Mouse (Mus musculus) lung, postnatal 14 days (tissue): Measurements from ENCODE around the gene Gpr55.

ENCODE experiments used
- DNase-seq: peaks from one replicate; pipeline ENCODE4 v3.0.0; 2021

Gpr55 gene

DNA sequence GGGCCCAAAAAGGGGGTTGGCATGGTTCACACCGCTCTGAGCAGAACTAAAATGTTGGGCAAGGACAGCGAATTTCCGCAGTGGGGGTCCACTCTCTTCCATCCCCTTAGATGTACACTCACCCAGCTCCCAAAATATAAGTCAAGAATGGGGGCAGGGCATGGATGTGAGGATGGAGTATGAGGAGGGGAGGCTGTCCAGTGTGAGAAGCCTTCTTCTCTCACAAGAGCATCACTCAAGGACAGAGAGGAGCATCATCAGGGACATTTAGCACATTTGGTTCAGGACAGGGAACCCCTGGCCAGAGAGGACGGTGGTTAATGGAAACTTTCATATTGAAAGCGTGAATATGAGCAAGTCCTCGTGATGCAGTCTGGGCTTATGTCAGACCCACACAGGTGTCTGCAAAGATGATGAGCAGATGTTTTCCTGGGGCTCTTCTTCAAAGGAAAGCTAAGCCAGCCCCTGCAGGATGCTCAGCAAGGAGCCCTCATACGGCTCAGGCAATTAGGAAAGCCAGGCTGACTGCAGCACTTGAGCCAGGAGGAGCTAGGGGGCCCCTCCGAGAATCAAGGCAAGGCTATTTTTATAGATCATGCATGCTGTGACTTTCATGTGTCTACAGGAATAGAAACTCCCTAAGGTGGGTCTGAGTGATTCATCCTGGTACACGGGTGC is 2.7 kb downstream of the Gpr55 start:
- no peak for DNase-seq

DNA sequence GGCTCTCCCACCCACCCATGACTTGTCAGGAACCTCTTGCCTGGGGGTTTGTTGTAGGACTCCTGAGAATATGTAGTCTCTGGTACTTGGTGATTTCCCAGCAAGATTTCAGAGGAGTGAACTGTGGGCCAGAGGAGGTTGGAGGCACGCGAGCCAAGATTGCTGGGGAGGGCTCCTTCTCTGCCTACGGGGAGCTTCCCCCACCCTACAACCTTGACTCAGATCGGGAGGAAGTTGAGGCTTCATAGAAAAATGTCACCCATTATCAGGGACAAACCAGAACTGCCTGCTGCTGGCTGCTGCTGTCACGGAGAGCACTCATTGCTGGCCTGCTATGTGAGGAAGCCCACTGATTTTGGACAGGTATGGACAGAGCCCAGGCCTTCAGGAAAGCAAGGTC is 3.5 kb downstream of the Gpr55 start:
- no peak for DNase-seq

DNA sequence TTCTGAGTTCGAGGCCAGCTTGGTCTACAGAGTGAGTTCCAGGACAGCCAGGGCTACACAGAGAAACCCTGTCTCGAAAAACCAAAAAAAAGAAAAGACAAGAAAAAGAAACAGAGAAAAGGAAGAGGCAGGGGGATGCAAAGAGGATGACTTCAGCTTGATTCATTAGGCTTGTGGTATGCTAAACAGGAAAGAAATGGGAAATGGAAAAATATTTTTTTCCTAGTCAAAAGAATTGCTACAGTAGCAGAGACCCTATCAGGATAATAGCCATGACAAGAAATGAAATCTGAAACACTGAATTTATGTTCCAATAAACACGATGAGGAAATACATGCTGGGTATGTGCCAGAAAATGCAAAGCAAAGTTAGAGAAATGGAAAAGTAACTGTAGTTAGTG is 5.7 kb downstream of the Gpr55 start:
- no peak for DNase-seq

DNA sequence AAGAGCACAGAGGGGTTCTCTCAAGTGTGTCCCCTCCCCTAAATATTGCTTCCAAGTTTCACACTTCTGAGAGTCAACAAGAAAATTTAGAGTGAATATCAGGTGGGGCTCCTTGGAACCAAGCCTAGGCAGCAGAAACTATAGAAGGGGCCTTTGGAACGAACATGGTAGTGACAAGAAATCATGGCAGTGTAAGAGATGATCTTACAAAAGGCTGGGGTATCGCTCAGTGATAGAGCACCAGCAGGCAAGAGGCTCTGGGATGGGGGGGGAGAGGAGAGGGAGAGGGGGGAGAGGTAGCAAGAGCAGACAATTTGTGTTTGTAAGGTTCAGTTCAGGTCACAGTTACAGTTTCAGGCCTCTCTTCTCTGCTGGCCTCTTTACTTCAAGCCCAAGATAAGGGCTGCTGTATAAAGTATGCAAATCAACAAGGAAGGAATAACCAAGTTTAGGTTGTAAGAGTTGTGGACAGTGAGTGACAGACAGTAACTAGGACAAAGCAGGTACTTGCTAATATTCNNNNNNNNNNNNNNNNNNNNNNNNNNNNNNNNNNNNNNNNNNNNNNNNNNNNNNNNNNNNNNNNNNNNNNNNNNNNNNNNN is 11.6 kb downstream of the Gpr55 start:
- DNase-seq, result no peak

DNA sequence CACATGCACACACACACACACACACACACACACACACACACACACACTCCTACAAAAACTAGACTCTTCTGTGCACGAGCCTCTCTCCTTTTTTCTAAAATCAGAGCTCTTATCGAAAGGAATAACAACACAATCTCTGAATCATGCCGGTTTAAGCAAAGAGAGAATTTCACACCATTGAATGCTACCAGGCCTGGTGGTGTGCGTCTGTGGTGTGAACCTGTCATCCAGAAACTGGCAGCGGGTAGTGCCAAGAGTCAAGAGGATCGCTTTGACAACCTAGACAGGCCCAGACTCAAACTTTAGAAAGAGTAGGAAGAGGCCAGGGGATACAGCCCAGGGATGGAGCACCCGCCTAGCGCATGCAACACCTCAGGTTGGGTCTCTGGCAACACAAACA is 18.5 kb downstream of the Gpr55 start:
- DNase-seq, result no peak

DNA sequence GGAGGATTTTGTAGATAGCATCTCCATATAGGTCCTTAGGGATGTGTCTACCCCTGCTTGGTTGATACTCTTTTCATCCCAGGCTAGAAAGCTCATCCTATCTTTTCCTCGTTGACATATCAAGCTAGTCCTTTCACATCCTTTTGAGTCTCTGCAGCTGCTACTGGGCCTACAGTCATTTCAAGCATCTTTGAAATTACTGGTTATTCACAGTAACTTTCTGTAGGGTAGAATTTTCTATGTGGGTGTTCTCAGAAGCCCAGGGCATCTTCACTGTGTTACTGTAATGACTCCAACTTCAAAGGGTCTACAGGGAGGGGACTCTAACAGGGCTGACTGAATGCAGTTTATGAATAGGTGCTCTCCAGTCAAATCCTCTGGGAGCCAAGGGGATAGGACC is 23.5 kb downstream of the Gpr55 start:
- DNase-seq, result no peak

DNA sequence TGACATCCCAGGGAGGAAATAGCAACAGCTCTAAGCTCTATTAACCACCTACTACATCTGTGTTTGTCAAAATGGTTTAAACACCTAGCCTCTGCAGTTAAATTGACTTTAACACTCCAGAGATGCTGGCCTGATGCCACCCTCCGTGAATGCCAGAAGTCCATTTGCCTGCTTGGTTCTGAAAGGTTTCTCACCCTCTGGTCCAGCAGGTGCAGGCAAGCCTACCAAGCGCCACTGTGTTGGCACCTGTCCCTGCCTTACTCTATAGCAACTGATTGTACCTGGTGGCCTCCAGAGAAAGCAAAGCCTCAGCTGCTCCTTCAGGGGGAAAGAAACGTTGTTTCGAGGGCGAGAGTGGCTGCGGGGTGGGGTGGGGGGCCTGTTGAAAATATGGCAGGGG is 24.5 kb downstream of the Gpr55 start:
- no peak for DNase-seq

DNA sequence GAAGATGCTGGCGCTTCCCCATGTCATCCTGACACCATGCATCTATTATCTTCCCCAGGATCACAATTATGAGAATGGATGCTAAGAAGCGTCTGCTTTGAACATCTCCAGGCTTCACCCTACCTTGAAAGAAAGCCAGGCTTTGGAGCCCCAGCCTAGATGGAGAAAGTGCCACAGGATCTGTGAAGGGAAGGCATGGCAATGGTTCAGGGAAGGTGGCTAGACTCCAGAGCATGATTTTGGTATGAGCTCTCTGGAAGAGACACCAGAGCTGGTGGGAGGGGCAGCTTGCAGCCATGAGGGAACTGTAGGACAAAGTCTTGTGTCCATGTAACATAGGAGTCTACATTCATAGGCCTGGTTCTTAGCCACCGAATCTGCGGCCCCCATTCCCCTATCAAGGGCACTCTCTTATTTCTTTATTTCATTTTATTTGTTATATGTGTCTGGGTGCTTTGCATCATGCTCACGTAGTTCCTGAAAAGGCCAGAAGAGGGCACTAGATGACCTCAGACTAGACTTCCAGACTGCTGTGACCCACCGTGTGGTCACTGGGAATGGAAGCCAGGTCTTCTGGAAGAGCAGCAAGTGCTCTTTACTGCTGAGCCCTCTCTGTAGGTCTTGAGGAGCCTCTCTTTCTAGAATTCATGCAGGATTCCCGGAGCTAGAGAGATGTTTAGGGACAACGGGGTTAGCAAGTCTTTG is 25.5 kb downstream of the Gpr55 start:
- DNase-seq, result peak; percentile 75

DNA sequence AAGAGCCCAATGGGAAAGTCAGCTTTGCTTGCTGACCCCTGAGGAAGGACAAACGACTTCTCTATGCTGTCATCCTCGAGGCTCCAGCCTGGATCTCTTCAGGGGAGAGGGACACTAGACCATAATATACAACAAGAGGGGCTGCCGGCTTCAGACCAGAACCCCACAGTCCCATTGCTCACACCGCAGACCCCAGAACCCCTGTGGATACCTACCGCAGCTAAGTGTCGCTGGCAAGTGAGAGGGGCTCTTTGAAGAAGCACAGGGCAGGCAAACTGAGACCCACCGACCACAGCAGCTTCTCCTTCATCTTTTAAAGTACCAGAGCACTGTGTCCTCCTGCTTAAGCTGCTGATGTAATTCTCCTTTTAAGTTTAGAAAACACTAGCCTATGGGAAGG is 26.2 kb downstream of the Gpr55 start:
- DNase-seq, result no peak

DNA sequence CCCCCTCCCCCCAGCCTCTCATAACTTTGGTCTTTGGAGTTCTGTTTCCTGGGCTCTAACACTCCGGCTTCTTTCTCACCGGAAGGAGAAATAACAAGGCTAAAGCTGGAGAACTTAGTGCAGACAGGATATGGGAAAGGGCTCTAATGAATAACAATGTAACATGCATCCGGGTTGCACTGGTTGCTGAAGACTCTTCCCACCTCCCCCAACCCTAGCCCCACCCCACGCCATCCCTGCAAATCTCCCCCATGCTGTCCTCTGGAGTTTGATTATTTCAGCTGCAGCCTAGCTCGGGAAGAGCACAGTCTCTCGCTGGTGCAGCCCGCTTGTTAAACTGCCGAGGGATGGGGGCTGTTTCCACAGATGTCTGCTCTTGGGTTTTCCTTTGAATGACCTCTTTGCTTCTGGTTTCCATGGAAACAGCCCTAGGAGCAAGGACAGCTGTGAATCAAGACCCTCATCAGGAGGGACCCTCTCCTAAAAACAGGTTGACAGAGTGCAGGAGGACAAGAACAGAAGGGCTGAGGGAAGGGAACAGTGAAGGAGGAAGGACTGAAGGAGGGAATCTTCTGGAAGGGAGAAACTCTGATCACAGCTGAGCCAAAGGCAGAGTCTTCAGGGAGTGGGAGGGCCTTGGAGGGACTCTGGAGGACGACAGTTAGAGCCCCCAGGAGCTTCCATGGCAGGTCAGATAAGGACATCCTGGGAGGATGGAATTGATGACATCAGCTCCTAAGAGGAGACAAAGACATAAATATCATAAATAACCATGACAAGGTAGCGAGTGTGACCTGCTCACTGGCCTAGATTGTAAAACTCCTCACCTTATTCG is 27.0 kb downstream of the Gpr55 start:
- DNase-seq, result no peak

DNA sequence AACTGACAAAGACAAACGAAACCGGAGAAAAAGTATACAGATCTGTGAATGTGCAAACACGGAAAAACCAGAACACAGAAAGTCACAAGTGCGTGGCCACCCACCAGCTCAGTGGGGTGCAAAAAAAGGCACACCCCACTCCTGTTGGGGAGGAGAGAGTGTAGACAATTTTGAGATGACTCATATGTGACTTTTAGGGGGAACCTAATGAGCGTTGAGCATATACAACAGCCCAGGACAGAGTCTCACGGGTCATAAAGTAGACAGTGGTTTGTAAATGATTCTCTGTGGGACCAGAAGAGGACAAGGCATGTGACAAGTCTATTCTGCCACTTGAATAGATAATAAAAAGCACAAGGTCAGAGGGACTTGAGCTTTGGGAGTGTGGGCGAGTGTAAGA is 27.6 kb downstream of the Gpr55 start:
- DNase-seq, result no peak

DNA sequence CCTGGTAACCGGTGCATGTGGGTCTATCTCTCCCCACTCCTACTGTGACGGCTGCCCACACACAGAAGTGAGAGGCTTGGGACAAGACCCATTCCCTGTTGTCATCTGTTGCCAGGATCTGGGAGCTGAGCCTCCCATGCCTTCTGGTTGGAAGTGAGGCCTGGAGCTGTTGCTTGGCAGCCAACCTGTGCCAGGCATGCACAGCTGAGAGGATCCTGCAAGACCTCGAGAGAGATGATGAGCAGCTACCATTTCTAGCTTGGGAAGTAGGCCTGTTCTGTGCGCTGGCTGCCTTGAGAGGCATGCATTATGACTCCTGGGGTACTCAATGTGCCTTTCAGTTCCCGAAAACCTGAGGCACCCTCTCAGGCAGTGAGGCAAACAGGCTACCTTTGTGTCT is 29.6 kb downstream of the Gpr55 start:
- DNase-seq, result no peak

DNA sequence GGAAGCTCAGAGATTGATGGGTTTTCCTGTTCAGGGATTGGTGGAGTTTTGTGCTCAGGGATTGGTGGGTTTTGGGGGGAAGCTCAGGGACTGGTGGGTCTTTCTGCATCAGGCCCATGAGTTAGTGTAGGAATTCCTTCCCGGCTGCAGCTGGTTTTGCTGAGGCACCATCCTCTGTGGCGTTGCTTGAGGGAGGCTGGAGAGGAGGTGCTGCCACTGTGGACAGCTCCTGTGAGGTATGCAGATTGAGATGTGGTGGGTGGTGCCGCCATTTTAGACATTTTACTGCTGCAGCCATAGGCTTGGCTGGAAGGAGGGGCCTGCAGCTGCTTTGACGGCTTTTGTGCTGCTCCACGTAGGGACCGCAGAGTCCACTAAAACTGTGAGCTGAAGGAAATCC is 31.4 kb downstream of the Gpr55 start:
- no peak for DNase-seq

DNA sequence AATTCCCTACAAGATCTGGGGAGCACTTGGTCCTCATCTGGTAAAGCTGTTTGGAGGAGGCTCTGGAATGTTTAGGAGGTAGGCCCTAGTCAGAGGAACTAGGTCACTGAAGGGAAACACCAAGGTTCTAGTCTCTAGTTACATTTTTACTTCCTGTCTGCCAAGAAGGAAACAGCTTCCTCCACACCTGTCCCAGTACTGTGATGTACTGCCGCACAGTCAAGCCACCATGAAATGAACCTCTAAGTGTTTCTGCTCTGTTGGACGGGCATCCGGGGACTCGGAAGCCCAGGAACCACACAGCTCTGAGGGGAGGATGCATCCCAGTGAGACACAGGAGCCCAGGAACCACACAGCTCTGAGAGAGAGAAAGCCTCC is 32.1 kb downstream of the Gpr55 start:
- DNase-seq, result no peak

DNA sequence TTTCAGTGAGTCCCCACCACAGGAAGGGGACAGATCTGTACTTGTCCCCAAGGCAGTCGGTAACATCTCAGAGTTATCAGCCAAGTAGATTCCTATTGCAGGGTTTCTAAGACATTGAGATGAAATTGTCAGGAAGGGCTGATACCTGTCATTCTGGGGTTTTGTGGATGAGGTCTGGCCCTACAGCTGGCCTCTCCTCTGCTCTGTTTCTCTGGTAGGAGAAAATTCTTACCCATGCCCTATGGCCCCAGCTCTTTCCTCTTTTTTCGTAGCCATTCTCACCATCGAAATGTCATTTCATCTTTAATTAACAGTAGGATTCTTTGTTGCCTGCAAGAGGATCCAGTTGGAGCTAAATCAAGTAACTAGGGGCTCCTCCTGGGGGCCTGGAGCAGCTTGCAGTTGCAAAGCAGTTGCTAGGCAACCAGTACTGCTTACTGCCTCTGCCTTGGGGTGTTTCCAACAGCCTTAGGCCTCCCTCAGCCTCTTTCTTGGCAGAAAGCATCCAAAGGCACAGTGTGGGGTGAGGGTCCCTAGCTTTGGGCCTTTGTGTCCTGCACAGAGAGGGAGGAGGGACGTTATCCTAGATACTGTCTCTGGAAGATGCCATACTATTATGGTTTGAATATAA is 32.6 kb downstream of the Gpr55 start, which contains the start of gene 4933407L21Rik:
Gene 4933407L21Rik, plus strand, starts transcription at position 427 of the 631 bp plus-strand sequence.
- DNase-seq, result no peak

DNA sequence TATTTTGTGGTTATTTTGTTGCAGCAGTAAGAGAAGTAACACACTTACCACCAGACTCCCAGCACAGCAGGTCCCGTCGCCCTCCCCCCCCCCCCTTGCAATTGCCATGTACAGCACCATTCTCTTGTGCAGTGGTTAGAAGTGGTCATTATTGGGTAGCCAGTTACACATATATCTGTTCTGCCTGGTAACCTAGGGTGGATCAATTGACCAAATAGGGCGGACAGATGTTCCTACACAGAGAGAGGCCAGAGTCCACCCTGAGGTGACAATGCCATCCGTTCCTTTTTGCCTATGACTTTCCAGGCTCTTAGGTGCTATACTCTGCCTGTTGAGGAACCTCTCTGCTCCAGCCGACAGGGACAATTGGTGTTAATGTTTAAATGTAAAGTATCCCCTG is 35.6 kb downstream of the Gpr55 start:
- DNase-seq, result no peak

DNA sequence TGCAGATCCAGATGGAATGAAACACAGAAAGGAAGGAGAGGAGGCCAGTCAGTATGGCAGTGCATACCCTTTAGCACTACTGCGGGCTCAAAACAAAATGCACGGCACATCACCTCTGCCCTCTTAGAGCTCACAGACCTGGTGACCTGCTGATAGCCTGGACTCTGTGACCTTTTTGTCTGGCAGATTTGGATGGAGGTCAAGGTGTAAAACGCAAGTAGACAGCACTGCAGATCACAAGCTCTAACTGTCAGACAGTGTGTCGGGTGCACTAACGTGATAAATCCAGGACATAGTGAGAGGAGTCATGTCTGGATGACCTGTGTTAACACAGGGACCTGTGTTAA is 38.0 kb downstream of the Gpr55 start:
- DNase-seq, result no peak

DNA sequence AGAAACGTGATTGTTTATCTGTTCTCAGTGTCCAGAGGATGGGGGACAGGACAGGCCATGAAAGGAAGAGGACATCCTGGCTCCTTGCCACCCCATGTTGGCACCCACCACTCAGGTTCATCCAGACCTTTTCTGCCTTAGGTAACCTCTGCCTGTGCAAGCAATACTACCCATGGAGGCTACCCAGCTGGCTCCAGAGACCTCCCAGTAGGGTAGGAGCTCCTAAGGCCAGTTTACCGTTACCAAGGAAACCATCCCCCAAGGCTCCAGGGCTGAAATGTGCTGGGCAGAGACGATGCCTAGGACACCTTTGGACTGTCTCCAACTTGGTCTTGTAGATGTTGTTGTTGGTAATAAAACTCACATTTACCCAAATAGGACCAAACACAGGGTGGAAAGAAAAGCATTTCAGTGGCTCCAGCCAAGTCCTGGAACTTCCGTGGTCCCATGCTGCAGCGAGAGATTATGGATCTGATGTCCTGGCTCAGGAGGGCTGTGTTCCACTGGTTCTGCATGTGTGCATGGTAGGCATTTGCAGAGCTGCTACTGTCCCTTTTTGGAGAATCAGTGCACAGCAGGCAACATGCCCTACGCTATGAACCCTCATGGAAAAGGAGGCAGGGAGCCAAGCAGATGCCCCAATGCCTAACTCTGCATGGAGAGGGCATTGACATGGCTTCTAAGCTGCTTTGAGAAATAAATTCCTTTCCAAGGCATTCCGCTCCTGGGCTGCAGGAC is 38.5 kb downstream of the Gpr55 start:
- DNase-seq, result peak; percentile 14

DNA sequence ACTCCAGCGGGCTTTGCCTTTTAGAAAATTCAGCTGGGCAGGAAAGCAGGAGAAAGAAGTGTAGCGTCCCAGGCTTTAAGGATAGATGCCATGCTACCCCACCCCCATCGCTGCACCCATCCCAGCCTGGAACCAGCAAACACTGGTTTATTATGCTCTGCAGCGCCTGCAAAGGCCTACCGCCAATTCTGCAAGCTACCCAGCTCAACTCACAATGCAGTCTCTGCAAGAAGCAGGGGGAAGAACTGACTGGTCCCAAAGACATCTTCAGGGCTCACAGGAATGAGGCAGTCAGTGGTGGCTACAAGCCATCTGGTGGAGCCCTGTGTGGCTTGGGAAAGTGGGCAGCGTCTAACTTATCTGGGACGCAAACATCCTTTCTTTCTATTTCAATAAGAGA is 39.1 kb downstream of the Gpr55 start:
- DNase-seq, result no peak

DNA sequence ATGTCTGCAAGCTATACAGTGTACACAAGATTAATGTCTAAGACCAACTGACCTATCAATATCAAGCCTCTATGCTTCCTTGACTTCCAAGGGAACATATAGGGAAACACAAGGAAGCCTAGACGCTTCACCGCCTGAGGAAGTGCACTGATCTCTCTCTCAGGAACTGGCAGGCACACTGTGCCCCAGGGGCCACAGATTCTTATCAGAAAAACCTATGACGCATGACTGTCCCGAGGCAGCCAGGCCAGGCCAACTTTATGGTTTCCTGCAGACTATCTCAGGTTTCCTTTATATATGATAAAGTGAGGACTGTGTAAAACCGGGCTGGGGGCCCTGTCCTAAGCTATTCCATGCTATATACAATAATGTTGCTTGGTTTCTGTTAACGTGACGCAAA is 41.2 kb downstream of the Gpr55 start:
- no peak for DNase-seq

DNA sequence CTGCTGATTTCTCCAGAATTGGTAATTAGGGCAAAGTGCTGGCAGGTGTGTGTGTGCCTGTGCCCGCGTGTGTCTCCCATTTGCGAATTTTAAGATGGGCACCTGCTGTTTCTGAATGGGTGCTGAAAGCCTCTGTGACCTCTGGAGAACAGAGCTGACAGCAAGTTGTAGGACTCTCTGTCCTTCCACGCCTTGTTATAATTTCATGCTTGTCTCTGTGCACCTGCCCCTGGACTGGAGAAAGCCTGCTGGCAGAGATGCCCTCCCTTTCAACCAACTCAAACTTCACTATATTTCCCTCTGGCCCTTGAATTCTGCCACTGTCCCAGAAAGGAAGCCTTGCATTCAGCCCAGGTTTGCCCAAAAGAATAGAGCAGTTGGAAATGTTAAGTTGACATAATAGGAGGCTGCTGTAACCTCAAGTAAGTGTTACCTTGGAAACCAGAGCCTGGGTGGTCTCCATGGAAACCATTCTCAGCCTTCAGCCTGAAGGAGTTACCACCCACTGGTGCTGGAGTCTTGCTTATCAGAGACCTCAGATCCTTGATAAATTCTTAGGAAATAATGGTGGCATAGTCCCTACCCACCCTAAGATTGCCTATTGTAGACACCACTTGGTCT is 43.9 kb downstream of the Gpr55 start:
- DNase-seq, result no peak

DNA sequence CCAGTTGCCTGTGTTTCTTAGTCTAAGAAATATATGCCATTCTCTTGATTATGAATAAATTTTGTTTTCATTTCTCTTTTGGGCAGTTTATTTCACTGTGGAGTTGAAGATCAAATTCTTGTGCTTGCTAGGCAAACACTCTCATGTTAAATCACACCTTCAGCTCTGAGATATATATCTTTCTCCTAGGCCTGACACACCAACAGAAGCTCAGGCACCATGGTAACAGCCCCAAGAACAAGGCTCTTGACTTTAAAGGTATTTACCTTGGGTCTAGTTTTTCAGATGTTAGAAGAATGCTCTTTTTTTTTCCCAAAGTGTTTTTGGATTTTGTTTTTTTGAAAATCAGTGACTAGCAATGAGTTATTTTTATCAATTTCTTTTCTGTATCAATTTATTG is 44.9 kb downstream of the Gpr55 start:
- DNase-seq, result no peak
